Mouse (Mus musculus) ZHBTc4 (cell line): ENCODE measurements around the gene Hdac4.

Experiments
- DNase-seq: peaks from one replicate; pipeline ENCODE4 v3.0.0-alpha.2; 2011; ENCODE audit warnings: low read depth, low spot score

The Hdac4 gene

DNA sequence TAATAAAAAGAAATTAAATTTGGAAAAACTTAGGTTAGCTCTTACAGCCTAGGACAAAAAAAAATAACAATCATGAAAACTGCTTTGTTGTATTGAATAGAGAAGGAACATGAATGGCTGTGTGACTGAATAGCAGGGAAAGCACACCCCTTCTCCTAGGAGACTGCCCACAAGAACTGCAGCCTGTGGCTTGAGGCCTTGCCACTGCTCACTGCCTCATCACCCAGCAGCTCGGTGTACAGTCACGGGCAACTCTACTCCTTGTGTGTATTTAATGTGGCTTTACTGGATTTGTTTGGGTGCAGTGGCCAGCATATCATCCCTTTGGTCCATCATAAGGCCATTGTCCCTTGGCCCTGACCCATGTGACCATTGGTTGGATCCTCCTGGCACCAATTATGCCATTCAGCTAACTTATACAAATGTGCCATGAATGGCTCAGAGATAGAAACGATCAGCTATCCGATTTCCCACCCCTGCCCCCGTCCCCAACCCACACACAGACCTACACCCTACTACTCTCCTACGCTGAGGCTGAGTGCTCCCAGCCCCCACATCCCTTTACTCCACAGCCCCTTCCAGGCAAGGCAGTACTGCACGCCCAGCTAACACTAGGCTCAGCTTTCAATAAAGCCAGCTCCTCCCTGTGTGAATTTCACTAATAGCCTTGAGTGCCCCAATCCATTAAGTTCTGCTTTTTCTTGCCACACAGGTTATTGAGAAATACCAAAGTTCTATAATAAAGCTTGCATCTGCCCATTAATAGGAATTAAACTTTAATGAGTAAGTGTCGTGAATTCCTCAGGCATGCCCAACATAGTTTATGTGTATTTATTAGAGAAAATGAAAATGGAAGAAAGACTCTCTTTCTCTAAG lies 134.1 kb downstream of the Hdac4 start:
- no peak for DNase-seq

DNA sequence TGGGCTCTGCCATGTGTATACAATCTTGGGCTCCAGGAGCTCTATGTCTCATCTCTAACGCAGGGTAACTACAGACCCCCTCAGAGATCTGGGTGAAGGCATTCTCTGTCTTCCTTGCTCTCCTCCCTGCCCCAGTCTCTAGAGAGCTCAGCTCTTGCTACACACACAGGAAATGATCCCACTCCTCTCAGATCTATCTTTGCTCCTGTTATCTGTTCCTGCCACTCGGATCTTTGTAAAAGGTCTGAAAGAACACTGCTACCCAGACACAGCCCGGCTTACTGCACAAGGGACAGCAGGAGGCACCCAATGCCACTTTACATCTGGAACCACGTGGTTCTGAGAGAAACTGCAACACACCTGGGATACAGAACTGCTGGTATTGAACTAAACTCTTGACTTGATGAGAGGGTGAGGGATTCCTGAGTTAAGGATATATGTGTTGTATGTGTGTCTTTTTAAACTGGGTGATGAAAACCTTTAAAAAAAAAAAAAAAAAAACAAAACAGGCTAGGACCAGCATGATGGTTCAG lies 134.9 kb downstream of the Hdac4 start:
- DNase-seq: no peak

DNA sequence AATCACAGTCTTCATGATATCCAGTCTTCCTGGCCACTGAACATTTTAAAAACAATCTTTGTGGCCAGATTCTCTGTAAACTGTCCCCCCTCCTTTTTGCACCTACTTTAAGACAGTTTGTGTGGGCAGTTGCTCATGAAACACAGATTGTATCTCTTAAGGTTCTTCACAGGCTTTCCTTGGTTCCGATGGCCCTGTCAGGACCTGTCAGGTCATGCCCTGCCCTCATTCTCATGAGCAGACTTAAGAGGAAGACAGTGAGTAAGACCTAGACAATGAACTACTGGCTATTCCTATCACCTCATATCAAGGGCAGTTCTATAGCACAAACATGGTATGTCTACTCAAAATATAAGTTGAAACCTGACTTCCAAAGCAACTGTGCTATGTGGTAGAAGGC lies 135.9 kb downstream of the Hdac4 start:
- no peak for DNase-seq

DNA sequence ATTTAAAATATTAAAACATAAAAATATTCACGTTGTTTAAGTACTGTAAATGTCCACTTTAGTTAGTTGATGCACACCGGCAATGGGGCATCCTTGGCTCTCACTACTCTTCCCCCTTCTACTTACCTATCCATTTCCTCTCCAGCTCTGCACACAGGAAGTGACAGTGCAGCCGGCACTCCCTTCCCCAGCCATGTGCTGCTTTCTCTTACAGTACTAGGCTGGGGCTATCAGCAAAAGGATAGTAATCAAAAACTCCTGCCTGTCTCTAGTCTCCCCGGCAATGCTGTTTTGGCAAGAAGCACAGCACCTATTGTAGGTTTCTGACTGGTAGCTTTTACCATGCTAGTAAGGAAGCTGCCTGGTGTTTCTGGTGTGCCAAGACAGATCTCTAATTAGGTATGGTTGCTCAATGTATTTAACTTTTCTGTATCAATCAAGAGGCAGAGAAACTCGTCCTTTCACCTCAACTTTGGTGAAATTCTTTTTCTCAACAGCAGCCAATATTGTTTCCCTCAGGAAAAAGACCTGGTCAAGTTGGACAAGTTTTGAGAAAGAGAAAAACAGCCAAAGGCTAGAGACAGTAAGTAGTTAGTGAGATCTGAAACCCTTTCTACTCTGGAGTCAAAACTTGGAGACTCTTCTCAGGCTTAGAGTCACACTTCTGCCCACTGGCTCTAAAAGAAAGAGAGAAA lies 136.6 kb downstream of the Hdac4 start:
- no peak for DNase-seq

DNA sequence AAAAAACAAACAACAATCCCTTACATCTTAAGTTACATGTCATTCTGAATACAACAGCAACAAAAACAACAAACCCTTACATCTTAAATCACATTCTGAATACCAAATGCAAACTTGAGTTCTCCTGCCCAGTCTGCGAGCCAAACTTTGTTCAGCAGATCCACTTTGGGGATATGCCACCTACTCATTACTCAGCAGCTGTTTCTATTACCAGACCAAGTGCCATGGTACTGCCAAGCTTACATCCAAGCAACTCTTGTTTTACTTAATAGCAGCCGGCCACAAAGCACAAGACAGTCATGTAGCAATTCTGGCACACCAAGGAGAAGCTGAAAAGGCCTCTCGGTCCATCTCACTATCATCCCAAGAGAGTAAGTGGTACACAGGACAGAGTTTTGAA lies 138.4 kb downstream of the Hdac4 start:
- no peak for DNase-seq

DNA sequence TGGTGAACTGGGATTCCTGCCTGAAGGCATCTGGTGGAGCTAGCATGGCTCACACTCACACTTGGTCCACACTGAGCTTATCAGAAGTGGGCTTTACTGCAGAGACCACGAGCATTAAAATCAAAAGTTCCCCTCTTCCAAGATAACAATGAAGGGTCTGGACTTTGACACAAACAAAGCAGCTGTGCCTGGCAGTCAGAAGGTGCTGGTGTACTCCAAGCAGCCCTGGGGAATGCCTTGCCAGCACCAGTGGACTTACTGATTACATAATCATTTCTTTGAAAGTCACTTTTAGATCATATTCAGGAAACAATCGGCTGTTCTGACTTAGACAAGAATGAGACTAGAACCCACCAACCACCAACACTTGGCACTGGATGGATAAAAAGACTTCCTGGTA lies 140.3 kb downstream of the Hdac4 start:
- no peak for DNase-seq

DNA sequence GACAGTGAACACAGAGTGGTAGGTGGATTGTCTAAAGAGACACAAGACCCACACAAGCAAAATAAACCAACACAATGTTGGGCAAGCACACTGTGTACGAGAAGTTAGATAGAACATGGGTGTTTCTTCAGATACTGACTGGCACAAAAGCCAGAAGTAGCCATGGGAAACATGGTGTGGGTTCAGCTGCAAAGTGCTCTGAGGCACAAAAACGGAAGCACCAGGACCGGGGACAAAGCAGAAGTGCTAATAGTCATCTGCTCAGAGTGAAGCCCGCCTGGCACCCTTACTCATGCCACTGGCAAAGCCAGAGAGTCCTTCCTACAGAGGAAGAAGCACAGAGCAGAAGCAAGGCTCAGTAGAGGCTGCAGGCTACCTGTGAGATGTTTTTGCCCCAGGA lies 143.3 kb downstream of the Hdac4 start:
- DNase-seq: no peak

DNA sequence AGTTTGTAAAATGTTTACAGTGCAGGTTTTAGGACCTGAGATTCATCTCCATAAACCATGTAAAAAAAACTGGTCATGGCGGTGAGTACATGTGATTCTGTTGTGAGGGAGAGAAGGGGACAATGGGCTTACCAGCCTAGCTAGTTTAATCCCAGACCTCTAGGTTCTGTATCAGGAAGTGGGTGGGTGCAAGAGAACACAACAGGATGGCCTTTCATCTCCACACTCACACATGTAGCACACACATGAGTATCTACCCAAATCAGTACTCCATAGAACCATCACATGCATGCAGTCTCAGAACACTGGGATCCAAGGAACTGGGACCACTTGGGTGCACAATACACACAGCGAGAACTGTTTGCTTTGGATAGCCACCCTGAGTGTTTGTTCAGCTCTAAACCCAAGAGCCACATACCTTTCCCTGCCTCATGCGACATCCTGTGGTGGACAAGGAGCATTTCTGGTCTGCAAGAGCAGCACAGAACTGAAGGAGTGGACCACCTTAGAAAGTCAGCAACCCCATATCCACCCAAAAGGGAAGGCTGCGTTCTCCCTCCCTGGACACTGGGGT lies 143.9 kb downstream of the Hdac4 start:
- DNase-seq: no peak

DNA sequence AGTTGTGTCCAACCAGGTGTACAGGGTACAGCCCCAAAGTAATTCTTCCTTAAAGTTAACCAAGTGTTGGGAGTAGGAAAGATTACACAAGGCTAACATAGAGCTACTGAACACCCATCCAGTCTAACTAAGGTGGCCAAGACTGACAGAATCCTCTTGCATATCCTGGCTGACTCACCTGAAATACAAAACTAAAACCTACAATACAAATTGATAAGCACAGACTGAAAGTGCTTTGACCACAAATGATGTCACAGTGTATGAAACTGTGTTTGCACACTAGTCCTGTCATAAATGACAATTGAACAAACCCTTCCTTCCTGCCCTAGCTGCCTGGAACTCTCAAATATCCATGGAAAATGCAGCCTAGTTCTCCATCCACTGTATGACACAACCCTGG lies 144.5 kb downstream of the Hdac4 start:
- DNase-seq: no peak

DNA sequence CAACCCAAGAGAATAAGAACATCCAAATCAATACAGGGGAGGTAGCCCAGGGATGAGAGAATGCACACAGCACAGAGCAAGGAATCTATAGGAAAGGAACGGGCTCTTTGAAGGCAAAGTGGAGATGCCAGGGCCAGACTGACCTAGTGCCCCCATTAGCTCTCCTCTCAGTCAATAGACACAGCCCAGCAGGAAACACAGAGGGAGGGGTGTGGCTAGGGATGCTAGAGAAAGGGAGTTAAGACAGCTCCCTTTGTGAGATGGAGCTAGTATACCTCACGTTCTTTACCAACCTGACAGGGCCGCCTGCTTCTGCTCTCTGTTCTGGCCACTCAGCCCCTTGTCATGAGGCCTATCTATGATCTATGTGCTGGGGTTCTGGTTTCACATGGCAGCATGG lies 144.9 kb downstream of the Hdac4 start:
- no peak for DNase-seq

DNA sequence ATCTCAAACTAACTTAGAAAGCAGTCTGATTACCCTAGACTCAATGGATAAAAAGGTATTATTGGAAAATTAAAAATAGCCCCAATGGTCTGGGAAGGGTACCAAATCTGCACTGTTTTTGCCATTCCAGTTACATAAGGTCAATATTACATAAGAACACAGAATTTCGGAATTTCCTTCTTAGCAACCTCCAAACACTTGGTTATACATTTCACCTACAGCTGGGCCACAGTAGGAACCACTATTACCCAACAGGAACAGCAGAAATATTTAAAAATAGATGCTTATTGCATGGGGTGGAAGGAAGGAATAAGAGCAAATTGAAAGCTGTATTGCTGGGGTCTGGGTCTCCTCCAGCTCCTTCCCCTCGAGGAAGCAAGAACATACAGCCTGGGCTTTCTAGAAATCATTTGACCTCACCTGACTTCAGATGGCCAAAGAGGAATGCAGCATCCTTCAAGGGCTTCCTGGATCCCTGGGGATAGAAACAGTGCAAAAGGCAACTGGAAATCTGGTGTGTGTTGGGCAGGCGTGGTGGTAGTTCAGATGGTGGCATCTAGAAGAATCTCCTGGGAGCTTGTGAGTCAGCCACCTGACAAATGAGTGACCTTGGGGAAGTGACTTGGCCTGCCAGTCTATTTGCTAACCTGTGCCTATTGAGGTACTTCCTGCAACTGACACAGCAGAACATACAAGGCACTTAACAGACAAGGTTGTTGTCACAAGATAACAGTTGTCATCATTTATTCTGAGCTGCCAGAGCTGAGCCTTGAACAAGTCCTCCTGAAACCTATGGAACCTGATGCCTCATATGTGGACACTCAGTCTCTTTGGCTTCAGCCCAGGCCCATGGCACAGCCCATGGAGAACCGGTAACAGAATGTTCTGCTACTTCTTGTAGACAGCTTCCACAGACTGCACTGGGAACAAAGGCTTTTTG lies 146.8 kb downstream of the Hdac4 start:
- DNase-seq: no peak

DNA sequence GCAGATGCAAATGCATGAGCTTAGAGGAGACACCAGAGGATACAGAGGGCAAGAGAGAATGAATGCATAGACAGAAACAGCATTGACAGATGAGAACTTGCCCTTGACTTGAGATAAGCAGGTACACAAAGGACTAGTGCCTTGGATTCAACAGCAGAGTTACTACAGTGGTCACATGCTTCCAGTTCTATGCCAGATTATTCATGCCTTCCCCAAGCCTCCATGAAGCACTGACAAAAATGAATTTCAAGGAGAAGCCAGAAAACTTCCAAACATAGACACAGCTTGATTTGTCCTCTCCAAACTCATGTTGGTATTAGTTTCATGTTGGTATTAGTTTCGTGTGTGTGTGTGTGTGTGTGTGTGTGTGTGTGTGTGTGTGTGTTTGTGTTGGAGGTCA lies 149.8 kb downstream of the Hdac4 start:
- no peak for DNase-seq

DNA sequence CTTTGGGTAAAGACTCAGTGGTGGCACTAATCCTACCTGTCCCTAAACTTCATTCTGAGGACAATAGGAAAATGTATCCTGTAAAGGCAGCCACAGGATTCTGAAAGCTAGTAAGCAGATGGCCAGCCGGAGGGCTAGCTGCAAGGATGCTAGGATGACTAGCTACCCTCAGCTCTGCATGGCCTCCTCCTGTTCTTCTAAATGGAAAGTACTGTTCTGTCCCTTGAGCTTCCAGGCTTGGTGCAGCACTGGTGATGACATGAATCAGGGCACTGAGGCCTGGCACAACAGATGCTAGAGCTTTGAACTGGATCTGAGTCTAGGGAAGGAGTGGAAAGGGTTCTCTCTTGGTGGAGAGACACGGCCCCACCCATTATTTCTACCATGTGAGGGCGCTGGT lies 150.6 kb downstream of the Hdac4 start:
- no peak for DNase-seq

DNA sequence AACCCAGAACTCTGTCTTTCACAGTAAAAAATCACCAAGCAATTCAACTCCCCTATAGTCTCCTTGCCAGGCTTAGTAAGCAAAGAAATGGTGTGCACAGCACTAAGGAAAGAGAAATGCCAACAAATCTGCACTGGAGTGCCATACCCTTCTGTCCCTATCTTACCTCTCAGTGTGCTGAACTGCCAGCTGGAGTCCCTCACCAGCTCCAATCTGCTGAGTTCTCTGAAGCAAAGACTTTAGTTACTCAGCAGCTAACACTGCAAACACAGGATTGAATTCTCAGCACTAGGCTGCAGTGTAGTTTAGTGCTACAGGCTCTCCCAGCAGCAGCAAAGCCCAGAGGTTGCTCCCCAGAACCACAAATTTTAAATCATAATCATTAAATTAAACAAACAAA lies 151.5 kb downstream of the Hdac4 start:
- no peak for DNase-seq

DNA sequence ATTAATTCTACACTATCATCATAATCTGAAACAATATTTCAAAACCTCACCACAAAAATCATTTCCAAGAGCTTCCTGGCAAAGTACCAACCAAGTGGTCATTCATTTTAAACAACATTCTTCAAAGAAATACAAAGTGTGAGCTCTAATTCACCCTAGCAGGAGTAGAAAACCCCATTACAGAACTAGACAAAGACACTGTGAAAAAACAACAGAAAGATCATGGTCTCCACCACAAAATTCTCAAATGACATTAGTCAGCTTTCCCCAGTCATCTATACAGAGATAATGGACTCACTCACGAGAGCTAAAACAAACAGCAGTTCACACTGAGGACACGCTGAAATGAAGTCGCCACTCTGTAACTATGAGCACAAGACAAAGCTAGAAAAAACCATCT lies 153.4 kb downstream of the Hdac4 start:
- DNase-seq: no peak

DNA sequence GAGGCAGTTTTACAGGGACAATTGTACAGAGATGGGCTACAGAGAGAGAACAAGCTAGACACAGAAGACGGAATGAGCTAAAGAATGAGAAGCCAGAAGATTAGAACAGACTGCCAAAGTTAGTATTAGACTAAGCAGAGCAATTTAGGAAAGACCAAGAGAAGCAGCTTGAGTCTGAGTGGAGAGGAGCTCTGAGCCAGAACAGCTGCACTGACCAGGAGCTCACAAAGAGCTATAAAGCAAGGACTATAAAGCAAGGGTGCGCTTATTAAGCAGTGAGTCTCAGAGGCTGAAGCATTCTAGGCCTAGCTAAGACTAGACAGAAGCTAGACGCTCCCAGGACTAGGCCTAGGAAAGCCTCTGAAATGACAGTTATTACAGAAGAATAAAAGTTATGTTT lies 154.2 kb downstream of the Hdac4 start:
- DNase-seq: no peak

DNA sequence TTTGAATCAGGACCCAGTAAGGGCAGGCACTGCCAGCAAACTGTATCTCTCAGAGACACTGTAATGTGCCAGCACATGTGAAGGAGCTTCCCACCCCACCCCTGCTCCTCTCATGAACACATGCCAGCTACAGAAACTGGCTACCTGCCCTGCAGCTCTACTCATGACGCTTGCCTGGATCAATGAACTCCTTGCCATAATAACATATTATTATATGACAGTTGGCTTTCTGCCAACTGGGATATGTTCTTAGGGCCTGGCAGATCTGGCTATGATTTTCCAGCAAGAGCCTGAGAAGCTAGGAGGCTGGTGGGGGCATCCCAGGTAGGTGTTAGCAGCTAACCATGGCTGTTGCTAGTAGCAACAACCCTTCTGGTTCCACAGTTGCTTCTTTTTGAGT lies 156.8 kb downstream of the Hdac4 start:
- DNase-seq: no peak

DNA sequence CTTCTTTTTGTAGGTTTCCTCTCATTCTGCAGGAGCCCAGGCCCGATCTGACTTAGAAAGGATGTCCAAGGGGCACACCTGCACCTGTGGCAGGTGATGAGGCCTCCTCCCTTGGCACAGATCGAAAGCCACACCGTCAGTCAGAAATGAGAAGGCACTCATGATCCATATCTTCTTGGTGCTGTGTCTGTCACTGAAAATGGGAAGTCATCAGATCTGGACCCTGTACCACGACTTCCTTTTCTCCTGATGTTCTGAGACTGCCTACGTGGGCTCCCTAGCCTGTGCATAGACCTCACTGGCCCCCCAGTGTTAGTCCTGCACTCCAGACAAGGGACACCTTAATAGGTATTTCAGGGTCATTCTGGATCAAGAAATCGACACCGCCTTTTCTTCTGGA lies 158.5 kb downstream of the Hdac4 start:
- DNase-seq: no peak

DNA sequence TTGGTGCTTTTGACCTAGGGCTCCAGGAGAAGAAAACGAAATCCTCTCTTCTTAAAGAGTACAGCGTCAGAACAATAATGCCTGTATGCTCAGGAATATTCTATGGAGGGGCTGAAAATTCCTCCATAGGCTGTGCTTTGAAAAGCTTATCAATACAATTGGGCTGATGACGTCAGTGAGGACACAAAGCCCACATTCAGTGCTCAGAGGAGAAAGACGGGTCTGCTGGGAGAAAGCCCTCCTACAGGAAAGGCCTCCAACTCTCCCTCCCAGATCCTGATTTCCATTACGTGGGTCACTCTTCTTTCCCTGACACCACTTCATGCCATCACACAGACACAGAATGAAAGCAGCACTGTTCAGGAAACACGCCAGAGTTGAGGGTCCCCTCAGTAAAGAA lies 159.7 kb downstream of the Hdac4 start:
- DNase-seq: no peak

DNA sequence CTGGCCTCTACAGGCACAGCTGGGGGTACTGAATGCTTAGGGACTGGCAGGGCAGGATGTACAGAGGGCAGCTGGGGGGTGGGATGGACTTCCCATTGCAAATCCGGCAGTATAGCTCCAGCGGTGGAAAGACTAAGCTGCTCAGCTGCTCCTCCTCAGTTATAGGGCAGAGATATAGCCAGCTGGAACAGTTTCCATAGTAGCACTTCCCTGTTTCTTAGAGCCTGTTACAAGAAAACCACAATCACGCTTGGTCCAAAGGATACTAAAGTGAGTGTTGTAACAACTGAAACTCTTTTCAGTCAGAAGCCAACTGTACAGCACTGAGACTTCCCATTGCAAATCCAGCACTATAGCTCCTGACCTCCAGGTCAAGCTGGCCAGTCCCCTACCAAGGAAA lies 161.3 kb downstream of the Hdac4 start:
- DNase-seq: no peak

DNA sequence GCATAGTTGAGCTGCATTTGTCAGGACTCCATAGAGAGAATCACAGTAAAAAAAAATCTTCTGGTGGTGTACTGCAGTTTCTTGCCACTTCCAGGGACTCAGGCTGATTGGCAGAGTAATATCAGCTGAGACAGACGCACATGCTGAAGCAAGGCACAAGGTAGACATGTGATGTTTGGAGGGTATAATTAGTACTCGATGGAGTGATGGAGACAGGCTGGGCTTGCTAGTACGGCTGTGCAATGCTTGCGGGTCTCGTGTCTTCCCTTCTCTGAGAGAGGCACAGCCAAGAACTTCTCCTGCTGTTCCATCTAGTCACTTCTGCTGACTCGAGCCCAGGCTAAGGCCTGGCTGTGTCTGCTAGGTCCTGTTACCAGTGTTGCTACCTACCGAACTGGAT lies 162.0 kb downstream of the Hdac4 start:
- no peak for DNase-seq

DNA sequence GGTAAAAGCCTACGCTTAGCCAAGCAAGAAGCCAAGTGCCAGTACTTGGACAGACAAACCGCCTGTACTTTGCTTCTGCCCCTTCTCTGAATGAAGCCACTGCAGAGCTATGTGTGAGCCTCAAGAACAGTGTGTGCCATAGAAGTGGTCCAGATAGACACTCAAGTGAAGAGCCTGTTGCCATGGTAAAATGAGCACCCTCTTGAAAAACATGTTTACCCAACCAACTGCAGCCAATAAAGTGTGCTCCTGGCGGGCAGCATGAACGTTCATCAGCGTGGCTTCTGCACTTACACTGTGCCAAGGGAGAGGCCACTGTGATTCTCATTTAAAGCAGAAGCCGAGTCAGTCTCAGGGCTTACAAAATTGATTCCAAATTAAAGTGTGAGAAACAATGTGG lies 165.0 kb downstream of the Hdac4 start:
- DNase-seq: no peak
